ENCODE assay signal across 9 mouse cellular contexts in genomic region chr17:7864740-7865139, GRCm38 (mm10). TPM values are rescaled to one million over a fixed set of nuclear protein-coding genes. Genes with fewer than 3 reads are reported as not detected.
DNase-seq lines count a peak whose midpoint lies in the region; ATAC-seq and TF ChIP-seq lines count a peak whose summit lies in the region.
"Had no signal": no experiment of that assay in that cellular context is flagged by ENCODE, and none has a peak within 500 bp of the region (broad histone marks: within the 10 kb centered on the region; RNA-seq: fewer than 3 reads in every experiment).

No protein-coding gene starts in this region.

- intact Hi-C loops in heart, postnatal 14 days (cut with DNase I): loop anchor here (5.0 kb wide), 1 partner anchor 63 kb away; the partner anchor contains the start of gene Tagap

- H3K4me1 ChIP-seq in thymus, adult 2 months (replicated peaks; ENCODE audit: control insufficient read depth, insufficient read depth, low read length): peaks cover 2% of the 10 kb centered on the region; the same call in 1 of the 2 replicates
- H3K4me1 ChIP-seq in forebrain, embryonic 15.5 days: no peaks in the 10 kb centered on the region

- H3K27ac ChIP-seq in thymus, adult 2 months (ENCODE audit: control insufficient read depth, insufficient read depth, low read length): no peak overlapping the region
- no peak overlapping the region for H3K27ac ChIP-seq in forebrain, embryonic 15.5 days (replicated peaks)
- H3K27ac ChIP-seq: limb, embryonic 12.5 days had no signal

- no peaks in the 10 kb centered on the region for H3K36me3 ChIP-seq in thymus, adult 2 months (ENCODE audit: control insufficient read depth, insufficient read depth, low read length)
- H3K36me3 ChIP-seq in forebrain, embryonic 15.5 days: no peaks in the 10 kb centered on the region
- H3K36me3 ChIP-seq: limb, embryonic 12.5 days had no signal

- peak; percentile 35 to 54 for DNase-seq in heart, postnatal 14 days
- DNase-seq in heart, adult 11 months: no peak
- DNase-seq in thymus, adult 2 months: peak; percentile 57
- no peak for DNase-seq in thymus, adult 18-20 months
- DNase-seq in c-Kit-positive CD71-positive TER-119-positive erythroid progenitor cells, embryonic 14.5 days (ENCODE audit: low spot score): peak; percentile 24
- peak; percentile 35 for DNase-seq in spleen, adult 12 weeks (ENCODE audit: low spot score)
- no peak for DNase-seq in gastrocnemius, adult 8-10 months (ENCODE audit: low spot score in 2 of 2)

- no peak for TF ChIP-seq CTCF in thymus, adult 2 months (IDR thresholded peaks at IDR 0.05; ENCODE audit: borderline replicate concordance, control insufficient read depth, extremely low read depth, insufficient read depth, low read length, poor library complexity)

- H3K4me3 ChIP-seq in thymus, adult 2 months (ENCODE audit: control insufficient read depth, insufficient read depth, low read length): no peak overlapping the region
- H3K4me3 ChIP-seq in forebrain, embryonic 15.5 days: no peak overlapping the region
- H3K4me3 ChIP-seq: limb, embryonic 12.5 days had no signal

- WGBS in thymus, adult 2 months: 32% methylated on average over 7 of the region's 7 CpGs
- 18% methylated on average over 7 of the region's 7 CpGs for WGBS in forebrain, embryonic 15.5 days

- no peak overlapping the region for H3K9ac ChIP-seq in forebrain, embryonic 15.5 days (replicated peaks)
- H3K9ac ChIP-seq: limb, embryonic 12.5 days had no signal

- no peaks in the 10 kb centered on the region for H3K27me3 ChIP-seq in thymus, adult 2 months (ENCODE audit: control insufficient read depth, insufficient read depth, low read length)
- H3K27me3 ChIP-seq in forebrain, embryonic 15.5 days: no peaks in the 10 kb centered on the region
- H3K27me3 ChIP-seq: limb, embryonic 12.5 days had no signal

- no peaks in the 10 kb centered on the region for H3K9me3 ChIP-seq in forebrain, embryonic 15.5 days
- H3K9me3 ChIP-seq: limb, embryonic 12.5 days had no signal

- no peak overlapping the region for H3K4me2 ChIP-seq in forebrain, embryonic 15.5 days (replicated peaks)
- H3K4me2 ChIP-seq: limb, embryonic 12.5 days had no signal

- no peak for TF ChIP-seq POLR2A in thymus, adult 2 months (IDR thresholded peaks at IDR 0.05; ENCODE audit: control insufficient read depth, extremely low read depth, insufficient read depth, low read length, poor library complexity)

- no peak for ATAC-seq in forebrain, embryonic 15.5 days (replicated peaks)

RNA-seq across cellular contexts. Expression of gene Fndc1, which starts 37.6 kb away (rescaled TPM):
- total RNA-seq in heart, postnatal 14 days (2021): 10 to 100 TPM; 45.6 to 58.2 TPM
- 3.4 and 4.6 TPM in 2 replicates for polyA plus RNA-seq in thymus, adult 2 months (2012; rRNA removed)
- 2.0 and 2.5 TPM in 2 replicates for polyA plus RNA-seq in forebrain, embryonic 15.5 days (2015; fragmentation: Nextera tagmentation; extraction: Ambion mirVana)
- total RNA-seq in gastrocnemius, adult 8-10 months (2022): 10 to 100 TPM; 15.8 to 29.7 (median 18.6) TPM

Comparison
In these comparisons a context has a peak if more than half of its experiments do, and no peak if none do; other contexts are left out.
1. DNase-seq: peak in heart, postnatal 14 days (2 of 2), thymus, adult 2 months (single experiment), c-Kit-positive CD71-positive TER-119-positive erythroid progenitor cells, embryonic 14.5 days (single experiment) and spleen, adult 12 weeks (single experiment); none in heart, adult 11 months (single experiment), thymus, adult 18-20 months (0 of 2) and gastrocnemius, adult 8-10 months (0 of 2).